Mouse (Mus musculus) forebrain, postnatal 0 days (tissue): ENCODE results near the gene Cmc4. TPM values are rescaled to one million over a fixed set of nuclear protein-coding genes. Genes with fewer than 3 reads are reported as not detected.

Source experiments
- ATAC-seq: fragments of 200-750 bp; cut with Nextera tagmentation; 2 replicates; pipeline ENCODE4 v1.8.0; 2017; ENCODE audit warnings: mild to moderate bottlenecking, moderate library complexity
- DNase-seq: peaks from one replicate; pipeline ENCODE4 v3.0.0-alpha.2; 2015
- H3K27ac ChIP-seq: fragments of 300-500 bp; sonication (generic); 2 replicates; pipeline ENCODE4 v1.5.1; 2014; ENCODE audit warnings: low read depth, mild to moderate bottlenecking, antibody characterized with exemption, low read length, moderate library complexity, mixed read lengths
- H3K27me3 ChIP-seq: fragments of 300-500 bp; sonication (generic); 2 replicates; pipeline ENCODE4 v1.6.1; 2014; ENCODE audit warnings: mild to moderate bottlenecking, low read length, mixed read lengths; ENCODE audit not compliant: insufficient read depth
- H3K36me3 ChIP-seq: fragments of 300-500 bp; sonication (generic); 2 replicates; pipeline ENCODE4 v1.6.1; 2014; ENCODE audit warnings: mild to moderate bottlenecking, moderate library complexity; ENCODE audit not compliant: insufficient read depth
- H3K4me1 ChIP-seq: fragments of 300-500 bp; sonication (generic); 2 replicates; pipeline ENCODE4 v1.6.1; 2014; ENCODE audit warnings: antibody characterized with exemption; ENCODE audit not compliant: insufficient read depth
- H3K4me2 ChIP-seq: fragments of 300-500 bp; sonication (generic); 2 replicates; pipeline ENCODE4 v1.6.1; 2014; ENCODE audit warnings: low read depth, mild to moderate bottlenecking, moderate library complexity
- H3K4me3 ChIP-seq: fragments of 300-500 bp; sonication (generic); 2 replicates; pipeline ENCODE4 v1.5.1; 2014; ENCODE audit warnings: low read depth, low read length, mixed read lengths
- H3K9ac ChIP-seq: fragments of 300-500 bp; sonication (generic); 2 replicates; pipeline ENCODE4 v1.6.1; 2014; ENCODE audit warnings: mild to moderate bottlenecking
- H3K9me3 ChIP-seq: fragments of 300-500 bp; sonication (generic); 2 replicates; pipeline ENCODE4 v1.6.1; 2016; ENCODE audit warnings: low read length
- CTCF ChIP-seq: sonication (generic); IDR thresholded peaks from 2 replicates; pipeline ENCODE4 v1.5.1; 2016; ENCODE audit warnings: antibody characterized with exemption, control low read depth, low read depth
- WGBS: fragments of 180-500 bp; shearing (Covaris S2); extraction: QIAGEN DNeasy Blood & Tissue Kit; methylation state at CpG from one replicate; pipeline ENCODE4 v1.1.7; 2014; 5-methylcytosine and 5-hydroxymethylcytosine counted together
- polyA plus RNA-seq: library from polyadenylated mRNA; unstranded; fragments of >200 nt; fragmentation: Nextera tagmentation; extraction: Ambion mirVana; gene quantifications from 2 replicates; pipeline ENCODE4 v1.2.1, GENCODE M21; 2015
- total RNA-seq: library from RNA; depleted of rRNA; stranded (reverse); fragments of >200 nt; gene quantifications from 2 replicates; pipeline ENCODE4 v1.2.3, GENCODE M21; 2014; rRNA removed

Gene Cmc4
- total RNA-seq (13.5 and 21.3 TPM in 2 replicates), polyA plus RNA-seq (24.2 and 24.6 TPM in 2 replicates)

DNA sequence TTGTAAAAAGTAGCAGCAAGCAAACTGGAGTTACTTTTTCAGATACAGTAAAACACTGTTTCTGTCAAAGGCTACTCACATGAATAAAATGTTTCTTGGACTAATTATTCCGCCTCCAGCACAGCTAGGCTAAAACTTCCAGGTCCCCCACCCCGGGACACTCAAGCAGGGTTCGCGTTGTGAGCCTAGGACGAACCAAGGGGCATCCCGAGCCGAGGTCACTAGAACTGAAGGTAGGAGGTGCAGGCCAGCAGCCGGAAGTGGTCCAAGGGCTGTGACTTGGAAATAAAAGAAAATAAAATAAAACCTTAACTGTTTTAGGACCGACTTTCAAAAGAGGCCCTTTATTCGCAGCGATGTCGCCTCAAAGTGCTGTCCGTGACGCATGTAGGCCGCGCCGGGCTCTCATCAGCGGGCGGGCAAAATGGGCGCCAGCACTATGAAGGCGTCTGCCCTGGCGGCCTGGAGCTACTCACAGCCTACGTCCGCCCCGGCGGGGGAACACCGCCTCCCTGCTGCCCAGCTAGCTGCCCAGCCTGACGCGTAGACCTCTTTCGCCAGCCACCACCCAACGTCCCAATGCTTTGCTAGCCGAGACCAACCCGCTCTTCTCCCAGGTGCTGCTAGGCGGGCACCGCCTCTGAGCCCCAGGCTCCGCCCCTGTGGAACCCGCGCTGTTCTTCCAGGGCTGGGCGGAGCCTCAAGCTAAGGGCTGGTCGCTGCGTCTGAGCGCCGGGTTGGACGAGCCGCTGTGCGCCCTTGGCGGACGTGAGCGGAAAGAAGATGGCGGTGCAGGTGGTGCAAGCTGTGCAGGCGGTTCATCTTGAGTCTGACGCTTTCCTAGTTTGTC, at the start of gene Cmc4, which contains the start of the genes Mtcp1 and Brcc3:
TSS of gene Cmc4 (minus strand) at position 649 of the 850 bp plus-strand sequence.
TSS of gene Mtcp1 (minus strand) at position 653 of the 850 bp plus-strand sequence.
TSS of gene Brcc3 (plus strand) at position 693 of the 850 bp plus-strand sequence.
- no peak for TF ChIP-seq CTCF
- Histone ChIP-seq H3K4me1 (no peaks in the 10 kb centered on the region), H3K27ac (peak within 1 kb of the TSS; percentile 92), H3K36me3 (no peaks in the 10 kb centered on the region), H3K9ac (peak within 1 kb of the TSS; percentile 61), H3K9me3 (no peaks in the 10 kb centered on the region), H3K4me2 (peak within 1 kb of the TSS; percentile 40), H3K27me3 (no peaks in the 10 kb centered on the region), H3K4me3 (peak within 1 kb of the TSS; percentile 43)
- ATAC-seq (peak; percentile 100), DNase-seq (peak; percentile 92)
- WGBS: 24% methylated on average over 52 of the region's 52 CpGs

- no peak for TF ChIP-seq CTCF
- Histone ChIP-seq H3K27ac (no peak overlapping the region), H3K9me3 (no peaks in the 10 kb centered on the region), H3K9ac (no peak overlapping the region), H3K27me3 (no peaks in the 10 kb centered on the region), H3K4me2 (no peak overlapping the region), H3K4me3 (no peak overlapping the region), H3K4me1 (no peaks in the 10 kb centered on the region), H3K36me3 (peaks cover 6% of the 10 kb centered on the region)
- WGBS: 85% methylated on average over 1 of the region's 1 CpGs
- DNase-seq (no peak), ATAC-seq (no peak)
Measured at GRCm38 (mm10) chrX:75454597-75454996, 38.2 kb upstream of the Cmc4 start.

- Histone ChIP-seq H3K9me3 (no peaks in the 10 kb centered on the region), H3K9ac (no peak overlapping the region), H3K4me2 (no peak overlapping the region), H3K4me1 (no peaks in the 10 kb centered on the region), H3K27me3 (no peaks in the 10 kb centered on the region), H3K36me3 (no peaks in the 10 kb centered on the region), H3K27ac (no peak overlapping the region), H3K4me3 (no peak overlapping the region)
- 89% methylated on average over 1 of the region's 1 CpGs for WGBS
- TF ChIP-seq CTCF: no peak
- DNase-seq (no peak), ATAC-seq (no peak)
Measured at GRCm38 (mm10) chrX:75409711-75410110, 6.7 kb downstream of the Cmc4 start.

GRCm38 (mm10) chrX:75403350-75403749, 13.0 kb downstream of the Cmc4 start:
- H3K36me3 ChIP-seq: peaks cover 5% of the 10 kb centered on the region; the same call in 1 of the 2 replicates
- DNase-seq (no peak), ATAC-seq (no peak)
- no peaks in the 10 kb centered on the region for H3K27me3 ChIP-seq
- H3K4me3 ChIP-seq: no peak overlapping the region
- no peak overlapping the region for H3K9ac ChIP-seq
- H3K27ac ChIP-seq: no peak overlapping the region
- no peaks in the 10 kb centered on the region for H3K4me1 ChIP-seq
- H3K4me2 ChIP-seq: no peak overlapping the region
- TF ChIP-seq CTCF: no peak
- H3K9me3 ChIP-seq: no peaks in the 10 kb centered on the region

DNA sequence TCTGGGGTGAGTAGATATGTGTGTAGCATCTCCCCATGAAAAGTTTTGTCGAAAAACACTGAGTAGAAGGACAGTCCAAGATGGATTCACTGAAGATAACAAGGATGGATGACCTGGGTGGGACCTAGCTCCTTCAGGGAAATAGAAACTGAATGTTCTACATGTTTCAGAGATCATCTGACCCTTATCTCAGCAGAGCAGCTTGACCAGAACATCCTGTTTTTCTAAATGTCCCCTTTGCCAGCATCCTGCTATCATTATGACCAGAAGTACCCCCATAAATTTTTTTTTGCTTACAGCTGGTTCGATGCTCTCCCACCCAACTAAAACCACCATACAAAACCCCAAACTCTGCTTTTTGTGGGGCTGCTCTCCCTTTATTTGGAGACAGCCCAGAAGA, 13.7 kb downstream of the Cmc4 start:
- no peaks in the 10 kb centered on the region for H3K4me1 ChIP-seq
- TF ChIP-seq CTCF: no peak
- H3K9ac ChIP-seq: no peak overlapping the region
- H3K9me3 ChIP-seq: no peaks in the 10 kb centered on the region
- DNase-seq (no peak), ATAC-seq (no peak)
- H3K4me2 ChIP-seq: no peak overlapping the region
- H3K27ac ChIP-seq: no peak overlapping the region
- 78% methylated on average over 2 of the region's 2 CpGs for WGBS
- no peaks in the 10 kb centered on the region for H3K27me3 ChIP-seq
- no peak overlapping the region for H3K4me3 ChIP-seq
- H3K36me3 ChIP-seq: peaks cover 5% of the 10 kb centered on the region; the same call in 1 of the 2 replicates

GRCm38 (mm10) chrX:75399471-75399870, 16.9 kb downstream of the Cmc4 start:
- no peak for TF ChIP-seq CTCF
- WGBS: 85% methylated on average over 1 of the region's 1 CpGs
- no peak overlapping the region for H3K27ac ChIP-seq

GRCm38 (mm10) chrX:75382195-75382771, 34.1 kb downstream of the Cmc4 start, which contains the start of the genes Fundc2 and F8:
Fundc2 (plus strand) TSS chrX:75382399.
F8 (minus strand) TSS chrX:75382615.
- H3K4me2 ChIP-seq: peak within 1 kb of the TSS; percentile 45
- H3K4me1 ChIP-seq: no peaks in the 10 kb centered on the region
- peak within 1 kb of the TSS; percentile 52 for H3K4me3 ChIP-seq
- no peaks in the 10 kb centered on the region for H3K9me3 ChIP-seq
- H3K27me3 ChIP-seq: no peaks in the 10 kb centered on the region
- H3K9ac ChIP-seq: peak within 1 kb of the TSS; percentile 70
- WGBS: 29% methylated on average over 20 of the region's 25 CpGs
- no peaks in the 10 kb centered on the region for H3K36me3 ChIP-seq
- TF ChIP-seq CTCF: no peak
- DNase-seq: peak; percentile 82
- H3K27ac ChIP-seq: peak within 1 kb of the TSS; percentile 71
- peak; percentile 99 for ATAC-seq

More at GRCm38 (mm10) chrX:75399471-75399870, 16.9 kb downstream of the Cmc4 start:
- H3K9ac ChIP-seq: no peak overlapping the region
- no peaks in the 10 kb centered on the region for H3K4me1 ChIP-seq
- no peaks in the 10 kb centered on the region for H3K27me3 ChIP-seq
- ATAC-seq (no peak), DNase-seq (no peak)
- no peaks in the 10 kb centered on the region for H3K9me3 ChIP-seq
- H3K4me2 ChIP-seq: no peak overlapping the region
- H3K36me3 ChIP-seq: peaks cover 8% of the 10 kb centered on the region; the same call in 1 of the 2 replicates
- no peak overlapping the region for H3K4me3 ChIP-seq
